In the genomic region with DNA sequence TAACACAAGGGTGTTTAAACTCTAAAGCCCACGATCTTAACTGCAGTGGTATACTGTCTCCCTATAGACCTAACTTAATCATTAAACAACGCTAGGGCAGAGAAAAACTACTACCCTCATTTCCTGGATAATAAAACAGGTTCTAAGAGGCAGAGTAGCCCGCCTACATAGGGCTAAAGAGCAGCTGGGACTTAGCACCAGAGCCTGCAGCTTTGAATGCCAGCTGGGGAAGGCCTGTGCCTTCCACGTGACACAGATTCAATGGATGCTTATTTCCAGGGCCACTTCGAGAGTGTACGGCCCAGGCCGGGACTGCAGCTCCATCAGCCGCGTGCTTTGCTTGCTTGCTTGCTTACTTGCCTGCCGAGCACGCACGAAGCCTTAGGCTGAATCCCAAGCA, we compare ENCODE assay signal across 15 mouse cellular contexts. TPM values are rescaled to one million over a fixed set of nuclear protein-coding genes. Genes with fewer than 3 reads are reported as not detected.
DNase-seq lines count a peak whose midpoint lies in the region; ATAC-seq lines count a peak whose summit lies in the region.
"Had no signal": no experiment of that assay in that cellular context is flagged by ENCODE, and none has a peak within 500 bp of the region (broad histone marks: within the 10 kb centered on the region; RNA-seq: fewer than 3 reads in every experiment).

No protein-coding gene starts in this region.

- no peaks in the 10 kb centered on the region for H3K36me3 ChIP-seq in heart, embryonic 11.5 days (ENCODE audit: control insufficient read depth, insufficient read depth, low read length)
- H3K36me3 ChIP-seq in lung, embryonic 15.5 days: no peaks in the 10 kb centered on the region
- H3K36me3 ChIP-seq in stomach, embryonic 15.5 days: no peaks in the 10 kb centered on the region; the same call in 1 of the 2 replicates
- H3K36me3 ChIP-seq in midbrain, embryonic 13.5 days: no peaks in the 10 kb centered on the region

- 0 out of 2 replicates have a peak overlapping the region, but pooled peaks have one; percentile 15 for H3K27ac ChIP-seq in heart, embryonic 11.5 days (ENCODE audit: low read depth, low read length)
- peak overlapping the region; percentile 22 for H3K27ac ChIP-seq in lung, embryonic 15.5 days
- peak overlapping the region; percentile 51; the same call in 1 of the 2 replicates for H3K27ac ChIP-seq in stomach, embryonic 15.5 days
- no peak overlapping the region for H3K27ac ChIP-seq in midbrain, embryonic 13.5 days
- H3K27ac ChIP-seq: layer of hippocampus, adult 2 months had no signal

- H3K4me2 ChIP-seq in heart, embryonic 11.5 days: no peak overlapping the region
- no peak overlapping the region for H3K4me2 ChIP-seq in lung, embryonic 15.5 days
- H3K4me2 ChIP-seq in stomach, embryonic 15.5 days: no peak overlapping the region
- H3K4me2 ChIP-seq in midbrain, embryonic 13.5 days (replicated peaks): no peak overlapping the region

- no peak for ATAC-seq in heart, embryonic 11.5 days (replicated peaks; ENCODE audit: insufficient number of reproducible peaks, low FRiP score, low TSS enrichment)
- no peak for ATAC-seq in lung, embryonic 15.5 days (ENCODE audit: borderline replicate concordance, extremely low read depth, low FRiP score, low TSS enrichment)
- ATAC-seq in stomach, embryonic 15.5 days (ENCODE audit: insufficient read depth, low FRiP score, low read depth): no peak
- ATAC-seq in midbrain, embryonic 13.5 days: no peak
- ATAC-seq: activated CD4-positive, CD25-positive, alpha-beta regulatory T cell, adult 4 months; forebrain, embryonic 16.5 days had no signal

- WGBS in heart, embryonic 11.5 days (ENCODE audit: insufficient replicate concordance): 77% methylated on average over 12 of the region's 12 CpGs
- WGBS in lung, embryonic 15.5 days: 47% methylated on average over 12 of the region's 12 CpGs
- WGBS in large intestine, adult 2 months: 19% methylated on average over 12 of the region's 12 CpGs
- 54% methylated on average over 12 of the region's 12 CpGs for WGBS in stomach, embryonic 15.5 days
- 75% methylated on average over 12 of the region's 12 CpGs for WGBS in midbrain, embryonic 13.5 days

- no peak overlapping the region for H3K4me3 ChIP-seq in heart, embryonic 11.5 days (ENCODE audit: low read depth, low read length)
- no peak overlapping the region for H3K4me3 ChIP-seq in lung, embryonic 15.5 days
- H3K4me3 ChIP-seq in stomach, embryonic 15.5 days (replicated peaks): no peak overlapping the region
- H3K4me3 ChIP-seq in midbrain, embryonic 13.5 days (replicated peaks): no peak overlapping the region
- H3K4me3 ChIP-seq: layer of hippocampus, adult 2 months; megakaryocyte, embryonic 14.5 days had no signal

- H3K9ac ChIP-seq in heart, embryonic 11.5 days (ENCODE audit: low read depth, low read length): no peak overlapping the region
- no peak overlapping the region for H3K9ac ChIP-seq in lung, embryonic 15.5 days
- H3K9ac ChIP-seq in stomach, embryonic 15.5 days: no peak overlapping the region
- no peak overlapping the region for H3K9ac ChIP-seq in midbrain, embryonic 13.5 days (replicated peaks)

- no peak for DNase-seq in heart, adult 9 months (ENCODE audit: low spot score in 2 of 2)
- no peak for DNase-seq in lung, adult 18-20 months
- DNase-seq in large intestine, adult 2 months (ENCODE audit: low read depth, low spot score): peak; percentile 68
- no peak for DNase-seq in ovary, postnatal 10 days (ENCODE audit: low spot score)
- DNase-seq: heart, postnatal 4 days; thymus, postnatal 36 days had no signal

- no peaks in the 10 kb centered on the region for H3K9me3 ChIP-seq in heart, embryonic 11.5 days (replicated peaks; ENCODE audit: control insufficient read depth, low read length)
- H3K9me3 ChIP-seq in lung, embryonic 15.5 days: no peaks in the 10 kb centered on the region
- no peaks in the 10 kb centered on the region for H3K9me3 ChIP-seq in stomach, embryonic 15.5 days
- H3K9me3 ChIP-seq in midbrain, embryonic 13.5 days: no peaks in the 10 kb centered on the region
- H3K9me3 ChIP-seq: G1E had no signal

- no peaks in the 10 kb centered on the region for H3K27me3 ChIP-seq in heart, embryonic 11.5 days (ENCODE audit: control insufficient read depth, insufficient read depth, low read length)
- H3K27me3 ChIP-seq in lung, embryonic 15.5 days: no peaks in the 10 kb centered on the region
- no peaks in the 10 kb centered on the region for H3K27me3 ChIP-seq in stomach, embryonic 15.5 days (replicated peaks)
- H3K27me3 ChIP-seq in midbrain, embryonic 13.5 days: no peaks in the 10 kb centered on the region
- H3K27me3 ChIP-seq: megakaryocyte, embryonic 14.5 days had no signal

- peaks cover 14% of the 10 kb centered on the region for H3K4me1 ChIP-seq in heart, embryonic 11.5 days (ENCODE audit: control insufficient read depth, insufficient read depth, low read length)
- H3K4me1 ChIP-seq in lung, embryonic 15.5 days: peaks cover 34% of the 10 kb centered on the region
- H3K4me1 ChIP-seq in stomach, embryonic 15.5 days: peaks cover 11% of the 10 kb centered on the region
- peaks cover 13% of the 10 kb centered on the region for H3K4me1 ChIP-seq in midbrain, embryonic 13.5 days (replicated peaks)

RNA-seq across cellular contexts. Expression of a gene that starts 19.9 kb away (rescaled TPM):
- polyA plus RNA-seq in heart, embryonic 11.5 days (2014; fragmentation: Nextera tagmentation; extraction: Ambion mirVana): 10.1 and 10.4 TPM in 2 replicates
- 15.6 and 16.3 TPM in 2 replicates for polyA plus RNA-seq in lung, embryonic 15.5 days (2015; fragmentation: Nextera tagmentation; extraction: Ambion mirVana)
- polyA plus RNA-seq in large intestine, adult 2 months (2012; rRNA removed): 7.7 and 8.4 TPM in 2 replicates
- 18.8 and 21.3 TPM in 2 replicates for polyA plus RNA-seq in stomach, embryonic 15.5 days (2015; fragmentation: Nextera tagmentation; extraction: Ambion mirVana)
- polyA plus RNA-seq in midbrain, embryonic 13.5 days (2015; fragmentation: Nextera tagmentation; extraction: Ambion mirVana): 26.4 and 27.0 TPM in 2 replicates

RNA-seq across cellular contexts. Expression of a gene that starts 41.0 kb away (rescaled TPM):
- polyA plus RNA-seq in heart, embryonic 11.5 days (2014; fragmentation: Nextera tagmentation; extraction: Ambion mirVana): 0.13 and 0.14 TPM in 2 replicates
- polyA plus RNA-seq in lung, embryonic 15.5 days (2015; fragmentation: Nextera tagmentation; extraction: Ambion mirVana): 0.37 and 0.64 TPM in 2 replicates
- 0.21 TPM in 2 replicates for polyA plus RNA-seq in large intestine, adult 2 months (2012; rRNA removed)
- 0.23 and 0.27 TPM in 2 replicates for polyA plus RNA-seq in stomach, embryonic 15.5 days (2015; fragmentation: Nextera tagmentation; extraction: Ambion mirVana)
- polyA plus RNA-seq in midbrain, embryonic 13.5 days (2015; fragmentation: Nextera tagmentation; extraction: Ambion mirVana): 0.93 and 1.3 TPM in 2 replicates
- polyA plus RNA-seq: forebrain, embryonic 16.5 days; G1E had no signal

RNA-seq across cellular contexts. Expression of a gene that starts 41.3 kb away (rescaled TPM):
- polyA plus RNA-seq in heart, embryonic 11.5 days (2014; fragmentation: Nextera tagmentation; extraction: Ambion mirVana): 5.7 and 6.4 TPM in 2 replicates
- 5.2 and 5.7 TPM in 2 replicates for polyA plus RNA-seq in lung, embryonic 15.5 days (2015; fragmentation: Nextera tagmentation; extraction: Ambion mirVana)
- polyA plus RNA-seq in large intestine, adult 2 months (2012; rRNA removed): 25.5 and 32.8 TPM in 2 replicates
- 4.5 and 4.7 TPM in 2 replicates for polyA plus RNA-seq in stomach, embryonic 15.5 days (2015; fragmentation: Nextera tagmentation; extraction: Ambion mirVana)
- 6.8 and 7.5 TPM in 2 replicates for polyA plus RNA-seq in midbrain, embryonic 13.5 days (2015; fragmentation: Nextera tagmentation; extraction: Ambion mirVana)

RNA-seq across cellular contexts. Expression of a gene that starts 55.5 kb away (rescaled TPM):
- polyA plus RNA-seq in heart, embryonic 11.5 days (2014; fragmentation: Nextera tagmentation; extraction: Ambion mirVana): 0.87 and 1.5 TPM in 2 replicates
- 5.6 and 7.0 TPM in 2 replicates for polyA plus RNA-seq in lung, embryonic 15.5 days (2015; fragmentation: Nextera tagmentation; extraction: Ambion mirVana)
- polyA plus RNA-seq in large intestine, adult 2 months (2012; rRNA removed): 0.73 and 0.74 TPM in 2 replicates
- 19.0 and 21.9 TPM in 2 replicates for polyA plus RNA-seq in stomach, embryonic 15.5 days (2015; fragmentation: Nextera tagmentation; extraction: Ambion mirVana)
- polyA plus RNA-seq in midbrain, embryonic 13.5 days (2015; fragmentation: Nextera tagmentation; extraction: Ambion mirVana): 0.63 and 0.93 TPM in 2 replicates
- polyA plus RNA-seq: G1E had no signal
